Mouse (Mus musculus): ENCODE results near the gene Dhrs3. TPM values are rescaled to one million over a fixed set of nuclear protein-coding genes. Genes with fewer than 3 reads are reported as not detected.

The Dhrs3 gene
- polyA plus RNA-seq, 1 experiment from 2014 or later, result 123 TPM

GRCm38 (mm10) chr4:144951859-144952258 is 59.2 kb downstream of the Dhrs3 start:
- WGBS, result 83% methylated on average over 7 of the region's 7 CpGs
- Histone ChIP-seq H3K4me1 (replicated peaks; ENCODE audit: control insufficient read depth, insufficient read depth, low read length) (peaks cover 23% of the 10 kb centered on the region), H3K4me3 (ENCODE audit: low read depth, low read length) (no peak overlapping the region), H3K9me3 (ENCODE audit: control insufficient read depth, low read length) (no peaks in the 10 kb centered on the region), H3K36me3 (ENCODE audit: control insufficient read depth, insufficient read depth, low read length) (no peaks in the 10 kb centered on the region), H3K27me3 (replicated peaks; ENCODE audit: control insufficient read depth, insufficient read depth, low read length) (no peaks in the 10 kb centered on the region), H3K4me2 (ENCODE audit: low read length) (no peak overlapping the region), H3K9ac (ENCODE audit: low read length) (no peak overlapping the region), H3K27ac (ENCODE audit: low read depth) (no peak overlapping the region)
- no peak for ATAC-seq (replicated peaks; ENCODE audit: low FRiP score, low TSS enrichment, low read depth)
- no peak for DNase-seq (ENCODE audit: low spot score)

GRCm38 (mm10) chr4:144953421-144953820 is 60.8 kb downstream of the Dhrs3 start:
- no peak for ATAC-seq (replicated peaks; ENCODE audit: low FRiP score, low TSS enrichment, low read depth)
- H3K9ac ChIP-seq (ENCODE audit: low read length), result no peak overlapping the region
- H3K4me1 ChIP-seq (replicated peaks; ENCODE audit: control insufficient read depth, insufficient read depth, low read length), result peaks cover 12% of the 10 kb centered on the region
- H3K27me3 ChIP-seq (replicated peaks; ENCODE audit: control insufficient read depth, insufficient read depth, low read length), result no peaks in the 10 kb centered on the region
- H3K4me3 ChIP-seq (ENCODE audit: low read depth, low read length), result no peak overlapping the region
- no peak overlapping the region for H3K27ac ChIP-seq (ENCODE audit: low read depth)
- no peaks in the 10 kb centered on the region for H3K36me3 ChIP-seq (ENCODE audit: control insufficient read depth, insufficient read depth, low read length)
- H3K4me2 ChIP-seq (ENCODE audit: low read length), result no peak overlapping the region
- no peak for DNase-seq (ENCODE audit: low spot score)
- 84% methylated on average over 1 of the region's 1 CpGs for WGBS
- H3K9me3 ChIP-seq (ENCODE audit: control insufficient read depth, low read length), result no peaks in the 10 kb centered on the region

- H3K4me3 ChIP-seq (ENCODE audit: low read depth, low read length), result no peak overlapping the region
- H3K4me1 ChIP-seq (replicated peaks; ENCODE audit: control insufficient read depth, insufficient read depth, low read length), result no peaks in the 10 kb centered on the region
- H3K36me3 ChIP-seq (ENCODE audit: control insufficient read depth, insufficient read depth, low read length), result no peaks in the 10 kb centered on the region
- no peak overlapping the region for H3K4me2 ChIP-seq (ENCODE audit: low read length)
- H3K9me3 ChIP-seq (ENCODE audit: control insufficient read depth, low read length), result no peaks in the 10 kb centered on the region
- H3K27me3 ChIP-seq (replicated peaks; ENCODE audit: control insufficient read depth, insufficient read depth, low read length), result no peaks in the 10 kb centered on the region
- ATAC-seq (replicated peaks; ENCODE audit: low FRiP score, low TSS enrichment, low read depth) (no peak), DNase-seq (ENCODE audit: low spot score) (no peak)
- no peak overlapping the region for H3K9ac ChIP-seq (ENCODE audit: low read length)
- no peak overlapping the region for H3K27ac ChIP-seq (ENCODE audit: low read depth)
- 59% methylated on average over 1 of the region's 1 CpGs for WGBS
Observed at GRCm38 (mm10) chr4:144955863-144956262, 63.2 kb downstream of the Dhrs3 start.

GRCm38 (mm10) chr4:144956293-144956692 is 63.7 kb downstream of the Dhrs3 start:
- Histone ChIP-seq H3K27me3 (replicated peaks; ENCODE audit: control insufficient read depth, insufficient read depth, low read length) (no peaks in the 10 kb centered on the region), H3K36me3 (ENCODE audit: control insufficient read depth, insufficient read depth, low read length) (no peaks in the 10 kb centered on the region), H3K9ac (ENCODE audit: low read length) (no peak overlapping the region), H3K4me3 (ENCODE audit: low read depth, low read length) (no peak overlapping the region), H3K4me2 (ENCODE audit: low read length) (no peak overlapping the region), H3K27ac (ENCODE audit: low read depth) (no peak overlapping the region), H3K4me1 (replicated peaks; ENCODE audit: control insufficient read depth, insufficient read depth, low read length) (no peaks in the 10 kb centered on the region), H3K9me3 (ENCODE audit: control insufficient read depth, low read length) (no peaks in the 10 kb centered on the region)
- 36% methylated on average over 1 of the region's 1 CpGs for WGBS
- DNase-seq (ENCODE audit: low spot score) (no peak), ATAC-seq (replicated peaks; ENCODE audit: low FRiP score, low TSS enrichment, low read depth) (no peak)

GRCm38 (mm10) chr4:144957186-144957585 is 64.6 kb downstream of the Dhrs3 start:
- no peak overlapping the region for H3K4me3 ChIP-seq (ENCODE audit: low read depth, low read length)
- H3K9me3 ChIP-seq (ENCODE audit: control insufficient read depth, low read length), result no peaks in the 10 kb centered on the region
- H3K27ac ChIP-seq (ENCODE audit: low read depth), result no peak overlapping the region
- WGBS, result 78% methylated on average over 4 of the region's 4 CpGs
- H3K9ac ChIP-seq (ENCODE audit: low read length), result no peak overlapping the region
- DNase-seq (ENCODE audit: low spot score), result no peak
- no peaks in the 10 kb centered on the region for H3K36me3 ChIP-seq (ENCODE audit: control insufficient read depth, insufficient read depth, low read length)
- no peaks in the 10 kb centered on the region for H3K4me1 ChIP-seq (replicated peaks; ENCODE audit: control insufficient read depth, insufficient read depth, low read length)
- ATAC-seq (replicated peaks; ENCODE audit: low FRiP score, low TSS enrichment, low read depth), result no peak
- H3K4me2 ChIP-seq (ENCODE audit: low read length), result no peak overlapping the region
- H3K27me3 ChIP-seq (replicated peaks; ENCODE audit: control insufficient read depth, insufficient read depth, low read length), result no peaks in the 10 kb centered on the region

- Histone ChIP-seq H3K4me3 (ENCODE audit: low read depth, low read length) (no peak overlapping the region), H3K9me3 (ENCODE audit: control insufficient read depth, low read length) (no peaks in the 10 kb centered on the region), H3K27me3 (replicated peaks; ENCODE audit: control insufficient read depth, insufficient read depth, low read length) (no peaks in the 10 kb centered on the region), H3K4me2 (ENCODE audit: low read length) (no peak overlapping the region), H3K9ac (ENCODE audit: low read length) (no peak overlapping the region), H3K4me1 (replicated peaks; ENCODE audit: control insufficient read depth, insufficient read depth, low read length) (no peaks in the 10 kb centered on the region), H3K36me3 (ENCODE audit: control insufficient read depth, insufficient read depth, low read length) (no peaks in the 10 kb centered on the region), H3K27ac (ENCODE audit: low read depth) (no peak overlapping the region)
- 52% methylated on average over 2 of the region's 2 CpGs for WGBS
- no peak for DNase-seq (ENCODE audit: low spot score)
- no peak for ATAC-seq (replicated peaks; ENCODE audit: low FRiP score, low TSS enrichment, low read depth)
Observed at GRCm38 (mm10) chr4:144957721-144958120, 65.1 kb downstream of the Dhrs3 start.

- DNase-seq (ENCODE audit: low spot score), result peak; percentile 71
- Histone ChIP-seq H3K9ac (ENCODE audit: low read length) (no peak overlapping the region), H3K9me3 (ENCODE audit: control insufficient read depth, low read length) (no peaks in the 10 kb centered on the region), H3K27ac (ENCODE audit: low read depth) (0 out of 2 replicates have a peak overlapping the region, but pooled peaks have one; percentile 38), H3K4me2 (ENCODE audit: low read length) (no peak overlapping the region), H3K27me3 (replicated peaks; ENCODE audit: control insufficient read depth, insufficient read depth, low read length) (no peaks in the 10 kb centered on the region), H3K4me1 (replicated peaks; ENCODE audit: control insufficient read depth, insufficient read depth, low read length) (peaks cover 3% of the 10 kb centered on the region; the same call in 1 of the 2 replicates), H3K36me3 (ENCODE audit: control insufficient read depth, insufficient read depth, low read length) (no peaks in the 10 kb centered on the region), H3K4me3 (ENCODE audit: low read depth, low read length) (no peak overlapping the region)
- peak; percentile 68 for ATAC-seq (replicated peaks; ENCODE audit: low FRiP score, low TSS enrichment, low read depth)
- 60% methylated on average over 8 of the region's 8 CpGs for WGBS
Observed at GRCm38 (mm10) chr4:144960188-144960904, 67.7 kb downstream of the Dhrs3 start.

GRCm38 (mm10) chr4:144961232-144961631 is 68.6 kb downstream of the Dhrs3 start:
- no peak overlapping the region for H3K4me2 ChIP-seq (ENCODE audit: low read length)
- H3K4me1 ChIP-seq (replicated peaks; ENCODE audit: control insufficient read depth, insufficient read depth, low read length), result peaks cover 3% of the 10 kb centered on the region; the same call in 1 of the 2 replicates
- 0 out of 2 replicates have a peak overlapping the region, but pooled peaks have one; percentile 38 for H3K27ac ChIP-seq (ENCODE audit: low read depth)
- ATAC-seq (replicated peaks; ENCODE audit: low FRiP score, low TSS enrichment, low read depth) (no peak), DNase-seq (ENCODE audit: low spot score) (no peak)
- H3K36me3 ChIP-seq (ENCODE audit: control insufficient read depth, insufficient read depth, low read length), result no peaks in the 10 kb centered on the region
- H3K27me3 ChIP-seq (replicated peaks; ENCODE audit: control insufficient read depth, insufficient read depth, low read length), result no peaks in the 10 kb centered on the region
- 98% methylated on average over 4 of the region's 4 CpGs for WGBS
- no peak overlapping the region for H3K9ac ChIP-seq (ENCODE audit: low read length)
- H3K4me3 ChIP-seq (ENCODE audit: low read depth, low read length), result no peak overlapping the region
- H3K9me3 ChIP-seq (ENCODE audit: control insufficient read depth, low read length), result no peaks in the 10 kb centered on the region

- no peak overlapping the region for H3K4me3 ChIP-seq (ENCODE audit: low read depth, low read length)
- no peak overlapping the region for H3K27ac ChIP-seq (ENCODE audit: low read depth)
- DNase-seq (ENCODE audit: low spot score) (no peak), ATAC-seq (replicated peaks; ENCODE audit: low FRiP score, low TSS enrichment, low read depth) (no peak)
- H3K4me1 ChIP-seq (replicated peaks; ENCODE audit: control insufficient read depth, insufficient read depth, low read length), result peaks cover 3% of the 10 kb centered on the region; the same call in 1 of the 2 replicates
- H3K9me3 ChIP-seq (ENCODE audit: control insufficient read depth, low read length), result no peaks in the 10 kb centered on the region
- H3K36me3 ChIP-seq (ENCODE audit: control insufficient read depth, insufficient read depth, low read length), result no peaks in the 10 kb centered on the region
- WGBS, result 87% methylated on average over 3 of the region's 3 CpGs
- no peak overlapping the region for H3K4me2 ChIP-seq (ENCODE audit: low read length)
- H3K27me3 ChIP-seq (replicated peaks; ENCODE audit: control insufficient read depth, insufficient read depth, low read length), result no peaks in the 10 kb centered on the region
- H3K9ac ChIP-seq (ENCODE audit: low read length), result no peak overlapping the region
Observed at GRCm38 (mm10) chr4:144961696-144962095, 69.1 kb downstream of the Dhrs3 start.

Measured in intestine, embryonic 14.5 days (tissue).